Mouse (Mus musculus): ENCODE measurements around the gene Papolg.
"Not testable (repeated sequence)": the region's sequence is repeated elsewhere in the genome, so short reads cannot be mapped to it uniquely, and the experiment has no call there.

The Papolg gene

DNA sequence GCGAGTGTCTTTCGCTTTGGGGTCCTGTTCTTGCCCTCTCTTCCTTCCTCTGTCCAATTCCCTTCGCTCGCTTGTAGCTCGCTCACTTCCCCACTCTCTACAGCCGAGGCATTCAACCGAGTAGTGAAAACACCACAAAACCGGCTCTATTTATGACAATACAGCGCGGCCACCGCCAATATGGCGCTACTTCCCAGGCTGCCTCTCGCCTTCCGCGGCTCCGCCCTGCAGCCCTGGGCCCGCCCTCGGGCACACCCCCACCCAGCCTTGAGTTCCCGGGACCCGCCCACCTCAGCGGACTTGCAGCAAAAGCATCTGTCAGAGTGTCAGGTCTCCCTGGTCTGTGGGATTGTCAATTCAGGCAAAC is at the start of gene Papolg:
Gene Papolg, minus strand, starts transcription at position 194 of the 367 bp plus-strand sequence.
- peak; percentile 90 for DNase-seq (ENCODE audit: low read depth, low spot score)

DNA sequence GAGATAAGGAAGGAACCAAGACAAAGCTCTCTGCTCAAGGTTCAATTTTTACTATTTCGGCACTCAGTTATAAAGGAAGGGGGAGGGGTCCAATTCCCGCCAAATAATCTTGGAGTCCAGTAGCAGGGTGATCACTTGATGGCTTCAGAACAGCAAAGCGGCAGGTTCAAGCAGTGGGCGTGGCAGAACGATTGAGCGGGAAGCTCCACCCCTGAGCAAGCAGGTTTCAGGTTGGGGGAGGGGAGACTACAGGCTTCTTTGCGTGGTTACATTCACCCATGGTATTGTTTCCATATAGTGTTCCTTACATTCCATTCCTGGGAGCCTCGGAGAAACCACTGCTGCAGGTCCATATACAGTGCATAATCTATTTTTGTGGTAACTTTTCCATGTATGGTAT is 33.1 kb upstream of the Papolg start:
- DNase-seq (ENCODE audit: low read depth, low spot score): not testable (repeated sequence)

DNA sequence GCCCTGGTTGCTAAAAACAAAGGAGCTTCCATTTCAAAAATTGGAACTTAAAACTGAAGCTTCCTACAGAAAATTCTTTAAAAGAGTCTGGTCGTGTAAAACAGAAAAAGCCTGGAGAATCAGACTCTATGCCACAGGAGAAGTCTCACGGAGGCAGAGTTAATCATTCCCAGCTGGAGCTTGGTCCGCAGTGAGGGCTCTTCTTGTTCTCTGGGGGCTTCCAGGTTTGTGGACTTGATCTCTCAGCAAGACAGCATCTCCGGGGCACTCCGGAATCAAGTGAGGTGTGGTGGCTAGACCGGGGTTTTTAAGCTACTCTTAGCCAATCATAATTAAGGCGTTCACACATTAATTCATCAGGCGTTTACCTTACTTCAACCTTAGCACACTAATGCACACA is 32.6 kb upstream of the Papolg start:
- no peak for DNase-seq (ENCODE audit: low read depth, low spot score)

DNA sequence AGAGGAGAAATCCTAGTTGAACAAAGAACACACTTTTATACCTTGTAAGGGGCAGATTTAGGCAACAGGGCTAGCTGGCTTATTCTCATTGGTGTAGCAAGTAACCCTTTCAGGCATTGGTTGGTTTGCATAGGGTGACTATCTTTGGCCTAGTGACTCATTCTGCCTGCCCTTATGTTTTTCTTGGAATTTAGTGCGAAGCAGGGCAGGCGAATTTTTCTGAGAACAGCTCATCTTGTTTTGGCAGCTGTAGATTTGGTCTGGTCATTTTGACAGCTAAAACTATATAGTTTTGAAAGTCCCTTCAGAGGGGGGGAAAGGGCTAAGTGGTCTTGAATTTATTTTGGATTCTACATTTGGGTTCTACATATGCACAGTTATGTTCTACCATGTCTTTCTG is 18.8 kb upstream of the Papolg start:
- not testable (repeated sequence) for DNase-seq (ENCODE audit: low read depth, low spot score)

DNA sequence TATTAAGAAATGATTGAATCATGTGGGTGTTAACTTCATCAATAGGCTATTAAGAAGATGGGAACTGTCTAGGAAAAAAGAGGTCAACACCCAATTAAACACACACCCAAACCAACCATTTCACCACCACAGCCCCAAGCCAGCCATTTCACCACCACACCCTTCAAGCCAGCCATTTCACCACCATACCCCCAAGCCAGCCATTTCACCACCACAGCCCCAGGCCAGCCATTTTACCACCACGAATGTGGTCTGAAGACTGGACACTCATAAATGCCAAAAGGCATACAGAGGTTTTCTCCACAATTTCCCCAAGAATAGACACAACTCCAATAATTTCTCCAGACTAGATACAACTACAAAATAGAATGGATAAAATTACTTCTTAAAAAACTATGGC is 8.9 kb upstream of the Papolg start:
- DNase-seq (ENCODE audit: low read depth, low spot score): no peak

DNA sequence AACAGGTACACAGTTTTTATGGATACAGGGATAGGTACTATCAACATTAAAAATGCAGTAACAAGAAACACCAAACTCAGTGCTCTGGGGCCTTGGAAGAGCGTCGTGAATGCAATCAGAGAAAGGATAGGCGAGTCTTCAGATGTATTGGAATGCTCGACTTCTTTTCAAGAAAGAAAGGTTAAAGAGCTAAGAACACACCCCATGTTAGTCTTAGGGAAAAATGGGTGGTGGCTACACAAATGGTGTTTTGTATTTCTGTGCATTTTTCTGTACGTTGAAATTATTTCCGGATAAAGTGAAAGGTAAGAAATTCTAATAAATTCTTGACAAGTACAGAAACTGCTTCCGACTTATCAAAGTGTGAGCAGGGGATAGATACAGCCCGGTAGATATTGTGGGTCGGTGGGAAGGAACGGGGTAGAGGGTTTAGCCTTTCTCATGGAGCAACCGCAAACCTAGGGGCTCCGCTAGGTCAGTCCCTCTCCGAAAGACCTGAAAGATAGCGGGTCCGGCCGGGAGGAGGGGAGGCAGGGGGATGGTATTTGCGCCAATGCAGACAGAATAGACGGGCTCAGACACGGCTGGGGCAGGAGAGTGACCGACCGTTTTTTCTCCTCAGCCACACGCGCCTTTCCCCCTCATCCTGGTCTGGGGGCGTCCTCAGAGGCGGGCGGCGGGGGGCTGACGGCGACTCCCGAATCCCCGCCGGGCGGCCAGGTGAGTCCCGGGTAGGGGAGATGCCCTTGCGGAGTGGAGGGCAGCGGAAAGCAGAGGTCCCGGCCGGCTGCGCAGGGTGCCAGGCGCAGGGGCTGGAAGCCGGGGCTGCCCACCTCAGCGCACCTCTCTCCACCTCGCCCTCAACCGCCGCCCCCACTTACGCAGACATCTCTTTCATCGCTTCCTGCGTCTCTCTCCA is 653 bp downstream of the Papolg start:
- peak; percentile 9 for DNase-seq (ENCODE audit: low read depth, low spot score)

DNA sequence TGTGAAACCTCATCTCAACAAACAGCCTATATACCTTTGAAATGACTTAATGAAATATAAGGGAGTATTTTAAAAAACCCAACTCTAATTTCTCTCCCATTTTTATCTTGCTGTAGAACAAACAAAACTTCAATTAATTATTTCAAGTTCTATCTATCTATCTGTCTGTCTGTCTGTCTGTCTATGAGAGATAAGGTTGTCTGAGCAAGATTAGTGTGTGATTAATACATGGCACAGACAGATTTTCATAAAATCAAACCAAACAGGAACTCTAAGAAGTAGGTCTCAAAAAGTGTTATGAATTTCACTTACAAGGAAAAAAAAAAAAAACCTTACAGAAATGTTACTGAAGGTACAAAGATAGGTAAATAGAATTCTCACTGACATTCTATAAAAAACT is 1.5 kb downstream of the Papolg start:
- no peak for DNase-seq (ENCODE audit: low read depth, low spot score)

DNA sequence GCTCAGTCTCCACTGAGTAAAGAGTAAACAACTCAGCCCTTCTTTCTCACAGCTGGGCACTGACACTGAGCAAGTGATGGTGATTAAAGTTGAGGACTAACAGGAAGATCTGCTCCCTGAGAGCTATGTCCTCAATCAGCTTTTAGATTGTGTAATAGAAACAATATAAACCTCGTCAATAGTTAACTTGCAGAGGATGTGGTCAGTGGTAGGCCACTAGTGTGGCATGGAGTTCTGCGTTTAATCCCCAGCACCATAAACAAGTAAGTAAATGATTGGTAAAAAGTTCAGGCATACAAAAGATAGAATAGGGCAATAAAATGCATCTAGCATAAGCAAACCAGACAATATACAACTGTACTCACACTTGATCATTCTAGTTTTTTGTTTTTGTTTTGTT is 30.7 kb downstream of the Papolg start:
- DNase-seq (ENCODE audit: low read depth, low spot score): no peak

DNA sequence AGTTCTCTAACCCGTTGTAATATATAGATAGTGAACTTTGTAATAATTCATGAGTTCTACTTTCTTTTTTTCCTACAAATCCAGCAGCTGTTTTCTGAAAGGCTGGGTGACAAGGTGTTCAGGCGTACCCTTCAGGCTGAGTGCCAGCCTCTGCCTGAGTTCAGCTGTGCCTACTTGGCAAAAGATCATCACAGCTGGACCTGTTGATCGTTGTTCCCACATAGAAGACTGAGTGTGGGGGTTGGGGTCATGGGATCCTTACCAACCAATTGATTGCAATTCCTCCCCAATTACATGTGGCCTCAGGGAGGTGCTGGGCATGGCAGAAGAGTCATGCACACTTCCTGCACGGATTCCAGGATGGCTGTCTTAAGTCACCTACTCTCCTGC is 38.3 kb downstream of the Papolg start:
- no peak for DNase-seq (ENCODE audit: low read depth, low spot score)

DNA sequence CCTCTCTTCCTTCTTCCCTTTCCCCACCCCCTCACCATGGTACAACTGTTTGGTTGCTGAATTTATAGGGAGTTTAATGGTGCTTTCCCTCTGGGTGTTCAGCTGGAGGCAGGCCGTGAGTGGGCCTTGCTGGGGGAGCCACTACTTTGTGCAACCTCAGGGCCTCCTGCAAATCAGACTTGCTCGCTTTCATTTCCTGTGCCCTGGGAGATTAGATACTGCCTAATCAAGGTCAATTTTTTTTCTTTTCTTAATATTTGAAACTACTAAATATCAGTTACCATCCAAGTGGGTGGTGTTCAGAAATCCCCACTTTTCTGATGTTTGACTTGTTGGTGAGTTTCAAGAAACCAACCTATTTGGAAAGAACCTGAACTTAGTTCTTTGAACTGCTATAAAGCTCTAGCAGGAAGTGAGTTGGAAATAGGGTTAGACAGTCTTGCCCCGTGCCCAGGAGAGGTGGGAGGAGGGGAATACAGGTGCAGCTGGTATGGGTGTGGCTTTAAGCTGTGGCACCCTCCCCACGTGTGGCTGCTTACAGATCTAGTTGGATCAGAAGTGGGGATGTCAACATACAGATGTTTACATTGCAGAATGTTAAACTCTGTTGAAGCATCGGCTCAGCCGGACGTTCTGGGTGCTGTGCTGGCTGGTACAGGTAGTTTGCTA is 38.9 kb downstream of the Papolg start:
- DNase-seq (ENCODE audit: low read depth, low spot score): no peak

DNA sequence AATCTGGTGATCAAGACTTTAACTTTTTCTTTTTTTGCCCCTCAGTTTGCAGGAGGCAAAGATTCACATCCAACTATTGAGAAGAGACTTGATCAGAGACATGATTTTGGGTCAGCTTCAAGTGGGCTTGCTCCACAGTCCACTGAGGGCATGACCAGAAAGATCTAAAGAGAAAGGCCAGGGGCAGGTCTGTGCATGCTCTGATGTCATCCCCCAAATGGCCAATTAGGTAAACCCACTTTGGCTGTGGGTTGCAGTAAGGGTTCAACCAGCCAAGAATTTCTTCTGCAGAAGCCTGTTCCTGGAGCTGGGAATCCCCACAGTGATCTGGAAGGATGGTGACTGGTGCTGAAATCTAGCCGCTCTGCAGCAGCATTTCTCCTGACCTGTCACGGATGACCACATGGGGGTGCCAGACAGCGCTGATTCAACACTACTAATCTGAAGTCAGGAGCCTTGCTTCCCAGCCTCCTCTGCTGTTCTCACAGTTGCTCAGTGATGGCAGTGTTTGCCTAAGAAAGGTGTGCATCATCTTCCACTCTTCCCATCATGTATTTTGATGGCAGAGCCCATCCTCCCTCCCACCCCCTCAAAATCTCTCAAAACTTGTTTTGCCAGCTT is 39.8 kb downstream of the Papolg start:
- DNase-seq (ENCODE audit: low read depth, low spot score): peak; percentile 60

DNA sequence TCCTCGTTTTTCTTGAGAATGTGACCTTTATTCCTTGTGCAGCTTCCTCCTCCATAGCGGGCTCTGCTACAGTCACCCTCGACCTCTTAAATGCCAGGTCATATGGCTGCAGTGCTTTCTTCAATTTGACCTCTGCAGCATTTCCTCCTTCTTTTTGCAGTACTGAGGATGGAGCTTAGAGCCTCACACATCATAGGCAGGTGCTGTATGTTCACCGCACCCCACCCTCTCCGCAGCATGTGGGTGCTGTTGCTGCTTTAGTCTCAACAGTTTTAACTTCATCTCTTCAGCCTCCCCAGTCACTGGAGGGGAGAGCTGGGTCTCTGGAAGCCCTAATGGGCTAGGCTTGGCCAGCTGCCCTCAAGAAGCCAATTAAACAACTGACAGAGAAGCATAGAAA is 41.7 kb downstream of the Papolg start:
- no peak for DNase-seq (ENCODE audit: low read depth, low spot score)

DNA sequence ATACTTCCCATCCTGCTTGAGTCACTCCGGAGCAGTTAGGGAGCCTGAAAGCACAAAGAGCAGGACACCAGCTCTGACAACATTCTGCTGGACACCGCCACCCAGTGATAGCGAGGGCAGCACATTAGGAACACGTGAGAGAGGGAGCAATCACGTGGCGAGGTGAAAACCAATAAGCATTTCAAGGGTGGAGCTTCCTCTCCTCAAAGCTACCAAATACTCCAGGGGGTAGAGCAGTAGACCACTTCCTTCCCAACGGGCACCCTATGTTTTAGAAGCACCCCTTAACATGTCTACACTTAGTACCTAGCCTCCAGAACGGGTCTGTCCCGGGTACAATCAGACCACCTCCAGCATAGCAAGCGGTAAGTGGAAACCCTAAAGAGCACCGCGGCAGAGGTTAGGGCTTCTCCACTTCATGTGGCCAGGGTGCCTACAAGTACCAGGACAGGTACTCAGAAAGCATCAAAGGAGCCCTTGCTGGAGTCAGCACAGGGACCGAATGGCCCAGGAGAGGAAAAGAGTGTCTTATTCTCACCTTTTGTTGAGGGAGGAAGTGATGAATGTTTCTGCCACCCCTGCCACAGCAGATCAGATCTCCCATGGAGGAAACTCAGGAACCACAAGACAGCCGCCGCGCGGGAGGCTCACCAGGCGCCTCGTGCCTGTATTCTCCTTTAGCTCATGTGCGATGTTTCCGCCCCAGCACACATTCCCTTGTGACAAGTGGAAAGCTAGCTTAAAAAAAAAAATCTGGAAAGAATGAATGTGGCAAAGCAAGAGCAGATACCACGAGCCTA is 48.8 kb downstream of the Papolg start:
- DNase-seq (ENCODE audit: low read depth, low spot score): no peak

DNA sequence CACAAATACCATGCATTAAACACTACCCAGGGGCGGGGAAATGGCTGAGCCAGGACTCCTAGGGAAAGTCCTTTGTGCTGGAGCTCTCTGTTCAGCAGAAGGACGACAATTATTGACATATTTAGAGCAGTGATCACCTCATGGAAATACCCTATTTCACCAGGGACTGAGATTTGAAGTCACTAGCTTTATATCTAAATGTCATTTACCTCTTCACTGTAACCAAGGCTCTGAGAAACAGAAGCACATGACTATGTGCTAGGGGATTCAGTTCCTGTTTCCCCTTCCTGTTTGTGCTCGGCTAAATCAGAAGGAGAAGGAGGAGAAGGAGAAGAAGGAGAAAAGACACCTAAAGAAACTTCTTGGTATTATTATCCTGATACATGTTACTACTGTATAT is 71.8 kb downstream of the Papolg start:
- no peak for DNase-seq (ENCODE audit: low read depth, low spot score)

DNA sequence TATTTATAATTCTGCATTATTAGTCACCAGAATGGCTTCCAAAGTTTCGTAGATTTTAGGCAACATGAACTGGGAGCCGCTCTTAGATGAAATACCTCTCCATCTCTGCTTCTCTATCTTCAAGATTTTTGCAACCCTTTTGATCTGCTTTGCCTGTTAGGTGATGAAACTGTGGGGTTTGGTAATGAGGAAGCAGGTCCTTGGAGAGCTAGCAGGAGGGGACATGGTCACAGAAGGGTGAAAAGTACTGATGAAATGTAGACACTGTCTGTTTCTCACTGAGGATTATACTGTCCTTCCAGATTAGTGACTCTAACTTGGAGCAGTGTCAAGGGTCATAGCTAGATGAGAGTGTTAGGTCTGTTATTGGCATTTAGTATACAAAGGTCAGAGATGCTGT is 73.4 kb downstream of the Papolg start:
- no peak for DNase-seq (ENCODE audit: low read depth, low spot score)

DNA sequence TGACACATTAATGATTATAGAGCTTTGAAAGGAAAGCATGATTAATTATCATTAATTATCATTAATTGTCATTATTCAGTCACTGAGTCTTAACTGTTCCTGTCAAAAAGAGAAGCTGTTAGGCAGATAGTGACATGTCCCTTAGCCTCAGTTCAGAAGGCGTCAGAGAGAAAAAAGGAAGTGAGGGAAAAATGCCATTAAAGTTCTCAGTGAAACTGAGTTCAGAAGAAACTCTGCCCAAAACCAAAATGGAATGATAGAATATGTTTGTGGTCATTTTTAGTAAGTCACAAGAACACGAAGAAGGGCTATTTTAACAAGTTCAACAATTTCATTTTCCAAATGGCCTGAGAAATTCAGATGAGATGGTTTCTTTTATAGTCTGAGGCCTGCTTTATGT is 74.1 kb downstream of the Papolg start:
- DNase-seq (ENCODE audit: low read depth, low spot score): no peak

DNA sequence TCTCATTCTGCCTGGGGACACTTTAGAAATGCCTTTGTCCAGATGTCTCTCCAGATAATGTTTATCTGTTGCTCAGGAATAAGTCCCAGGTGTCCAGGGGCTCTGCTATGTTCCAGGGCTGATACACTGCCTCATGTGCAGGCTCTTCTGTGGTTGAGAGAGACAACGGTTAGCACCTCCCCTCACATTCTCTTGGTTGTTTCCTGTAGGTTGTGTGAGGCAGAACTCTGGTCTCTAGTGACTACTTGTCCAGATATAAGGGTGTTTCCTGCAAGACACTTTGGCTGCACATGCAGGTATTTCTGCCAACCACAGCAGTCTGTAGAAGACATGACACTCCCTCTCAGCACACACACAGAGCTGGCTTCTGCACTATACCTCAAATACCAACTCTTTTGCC is 76.3 kb downstream of the Papolg start:
- no peak for DNase-seq (ENCODE audit: low read depth, low spot score)

Data from WW6 (cell line).